Mouse (Mus musculus) fat pad, adult 2 months (tissue): ENCODE data around the gene Fam19a3.
"Not testable (repeated sequence)": the region's sequence is repeated elsewhere in the genome, so short reads cannot be mapped to it uniquely, and the experiment has no call there.

Experiments used
- DNase-seq: peaks from one replicate; pipeline ENCODE4 v3.0.0-alpha.2; 2011; ENCODE audit warnings: low read depth, low spot score; ENCODE audit errors: extremely low read depth

Fam19a3 gene

DNA sequence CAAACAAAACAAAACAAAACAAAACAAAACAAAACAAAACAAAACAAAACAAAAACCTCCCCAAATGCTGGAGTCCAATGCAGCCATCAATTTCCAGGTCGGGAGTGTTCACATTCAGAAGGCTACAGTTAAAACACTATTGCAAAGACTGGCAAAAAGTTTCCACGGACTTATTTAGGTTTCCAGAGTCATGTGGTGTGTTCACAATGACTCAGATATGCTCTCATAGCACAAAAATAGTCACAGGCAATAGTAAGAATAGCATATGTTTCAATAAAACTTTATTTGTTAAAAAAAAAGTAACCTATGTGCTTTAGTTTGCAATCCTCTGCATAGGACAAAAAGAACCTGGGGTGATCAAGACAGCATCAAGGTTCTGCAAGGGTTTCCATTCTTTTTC is 14.5 kb downstream of the Fam19a3 start:
- DNase-seq = no peak

DNA sequence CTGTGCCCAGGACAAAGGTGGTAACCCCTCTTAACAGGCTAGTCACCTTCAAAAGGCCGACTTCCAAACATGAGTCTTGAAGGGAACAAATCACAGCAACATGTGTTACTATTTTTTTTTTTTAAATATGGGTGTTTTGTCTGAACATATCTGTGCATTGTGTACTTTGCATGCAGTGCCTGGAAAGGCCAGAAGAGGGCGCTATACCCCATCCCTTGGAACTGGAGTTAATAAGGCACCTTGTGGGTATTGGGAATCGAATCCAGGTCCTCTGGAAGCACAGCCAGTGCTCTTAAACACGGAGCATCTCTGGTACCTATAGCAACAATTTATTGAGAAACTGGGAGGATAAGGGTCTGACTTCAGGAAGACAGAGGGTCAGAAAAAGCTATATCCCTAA is 16.6 kb downstream of the Fam19a3 start:
- DNase-seq = no peak

DNA sequence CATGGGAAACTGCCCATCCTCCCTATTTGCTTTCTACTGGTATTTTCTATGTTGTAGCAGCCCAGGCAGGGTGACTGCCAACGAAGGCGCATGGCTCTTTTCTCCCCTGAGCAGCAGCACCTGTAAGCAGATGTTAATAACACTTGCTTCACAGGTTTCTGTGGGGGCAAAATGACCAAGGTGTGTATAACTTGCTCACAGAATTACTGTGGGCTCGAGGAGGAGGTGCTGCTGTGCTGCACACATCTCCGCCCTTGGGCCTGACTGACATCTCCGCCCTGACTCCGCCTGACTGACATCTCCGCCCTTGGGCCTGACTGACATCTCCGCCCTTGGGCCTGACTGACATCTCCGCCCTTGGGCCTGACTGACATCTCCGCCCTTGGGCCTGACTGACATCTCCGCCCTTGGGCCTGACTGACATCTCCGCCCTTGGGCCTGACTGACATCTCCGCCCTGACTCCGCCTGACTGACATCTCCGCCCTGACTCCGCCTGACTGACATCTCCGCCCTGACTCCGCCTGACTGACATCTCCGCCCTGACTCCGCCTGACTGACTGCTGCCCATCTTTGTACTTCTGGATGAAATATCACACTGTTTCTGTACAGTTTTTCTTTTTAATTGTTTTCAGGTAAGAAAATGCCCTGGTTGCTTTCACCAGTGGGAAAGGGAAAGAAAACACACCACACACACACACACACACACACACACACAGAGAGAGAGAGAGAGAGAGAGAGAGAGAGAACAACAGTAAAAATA is 19.4 kb downstream of the Fam19a3 start:
- DNase-seq = not testable (repeated sequence)

DNA sequence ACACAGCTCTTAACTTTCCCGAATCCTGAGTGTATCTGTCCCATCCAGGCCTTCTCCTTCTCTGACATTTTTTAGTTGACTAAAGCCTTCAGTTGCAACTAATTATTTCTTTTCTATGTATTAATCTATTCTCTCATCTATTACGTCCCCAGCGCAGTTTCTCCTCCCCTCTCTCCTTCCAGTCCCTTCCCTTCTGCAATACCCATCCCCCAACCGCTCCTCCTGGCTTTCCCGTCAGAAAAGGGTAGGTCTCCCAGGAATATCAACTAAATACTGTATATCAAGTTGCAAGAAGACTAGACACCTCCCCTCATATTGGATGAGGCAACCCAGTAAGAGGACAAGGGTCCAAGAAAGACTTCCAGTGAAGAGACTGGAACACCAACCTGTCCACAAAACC is 22.8 kb downstream of the Fam19a3 start:
- DNase-seq = no peak

DNA sequence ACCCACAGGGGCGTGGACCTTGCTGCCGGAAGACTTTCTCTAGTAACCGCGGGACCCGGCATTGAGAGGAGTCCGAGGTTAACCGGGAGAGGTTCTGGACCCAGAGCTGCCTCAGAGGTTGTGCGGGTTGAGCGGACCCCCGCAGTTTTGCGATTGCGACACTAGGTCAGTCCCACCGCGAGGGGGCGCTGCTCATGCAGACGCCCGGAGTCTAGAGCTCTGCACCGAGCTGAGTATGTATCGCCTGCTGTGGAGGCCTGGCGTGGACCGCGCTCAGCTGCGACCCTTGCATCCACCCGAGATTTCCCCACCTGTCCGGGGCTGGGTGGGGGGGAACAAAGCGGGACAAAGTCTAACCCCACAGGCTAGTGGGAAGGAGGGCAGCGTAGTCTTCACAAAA is 23.2 kb downstream of the Fam19a3 start:
- DNase-seq = no peak

DNA sequence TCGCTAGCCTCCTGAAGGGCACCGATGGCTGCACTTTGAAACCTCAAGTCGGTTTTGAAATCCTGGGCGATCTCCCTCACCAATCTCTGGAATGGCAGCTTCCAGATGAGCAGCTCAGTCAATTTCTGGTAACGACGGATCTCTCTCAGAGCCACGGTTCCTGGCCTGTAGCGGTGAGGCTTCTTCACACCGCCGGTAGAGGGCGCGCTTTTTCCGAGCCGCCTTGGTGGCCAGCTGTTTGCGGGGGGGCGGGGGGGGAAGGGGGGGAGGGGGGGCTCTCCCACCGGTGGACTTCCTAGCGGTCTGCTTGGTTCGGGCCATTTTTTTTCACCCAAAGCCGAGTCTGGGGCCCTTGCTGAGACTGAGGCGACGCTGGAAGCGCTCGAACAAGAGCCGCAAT is 28.8 kb downstream of the Fam19a3 start:
- DNase-seq = not testable (repeated sequence)

DNA sequence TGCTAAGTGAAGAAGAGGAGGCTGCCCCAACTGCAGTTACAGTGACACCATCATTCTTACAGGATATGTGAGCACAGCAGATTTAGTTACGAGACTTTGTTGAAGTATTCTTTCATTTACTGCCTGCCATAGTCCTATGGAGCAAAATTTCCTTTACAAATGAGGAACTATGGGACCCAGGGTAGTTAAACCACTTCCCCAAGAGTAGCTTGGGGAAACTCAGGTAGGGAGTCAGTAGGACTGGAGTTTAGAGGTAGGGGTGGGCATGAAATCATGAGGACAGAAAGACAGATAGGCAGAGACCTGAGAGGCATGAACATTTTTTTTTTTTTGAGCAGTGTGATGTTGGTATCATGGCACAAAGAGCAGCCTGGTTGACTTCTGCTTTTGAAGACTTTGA is 37.8 kb downstream of the Fam19a3 start:
- no peak for DNase-seq

DNA sequence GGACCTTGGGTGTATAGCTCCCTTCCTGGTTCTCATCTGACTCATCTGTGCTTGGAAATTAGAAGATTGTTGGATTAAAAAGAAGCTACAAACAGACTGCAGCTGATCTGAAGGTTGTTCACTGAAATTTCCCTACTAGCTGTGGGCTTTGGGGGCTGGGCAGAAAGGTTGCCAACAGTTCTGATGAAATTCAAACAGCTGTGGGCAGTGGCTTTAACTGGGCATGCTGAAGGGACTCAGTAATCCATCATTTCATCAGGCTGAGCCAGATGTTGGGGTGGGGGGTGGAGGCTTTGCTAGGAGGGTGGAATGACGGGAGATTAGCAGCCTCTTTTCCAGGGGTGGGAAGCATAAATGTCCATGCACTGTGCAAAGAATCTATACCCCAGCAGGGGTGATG is 38.5 kb downstream of the Fam19a3 start:
- no peak for DNase-seq

DNA sequence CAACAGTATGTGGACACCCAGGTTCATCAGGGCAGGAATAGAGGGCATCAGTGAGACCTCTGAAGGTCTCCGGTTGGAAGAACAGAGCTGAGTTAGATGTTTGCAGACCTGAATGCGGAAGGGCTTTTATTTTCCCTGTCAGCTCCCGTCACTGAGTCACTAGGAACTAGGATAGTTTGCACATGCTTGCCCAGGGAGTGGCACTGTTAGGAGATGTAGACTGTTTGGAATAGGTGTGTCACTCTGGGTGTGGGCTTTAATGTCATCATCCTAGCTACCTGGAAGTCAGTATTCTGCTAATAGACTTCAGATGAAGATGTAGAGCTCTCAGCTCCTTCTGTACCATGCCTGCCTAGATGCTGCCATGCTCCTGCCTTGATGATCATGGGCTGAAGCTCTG is 39.7 kb downstream of the Fam19a3 start:
- DNase-seq = no peak

DNA sequence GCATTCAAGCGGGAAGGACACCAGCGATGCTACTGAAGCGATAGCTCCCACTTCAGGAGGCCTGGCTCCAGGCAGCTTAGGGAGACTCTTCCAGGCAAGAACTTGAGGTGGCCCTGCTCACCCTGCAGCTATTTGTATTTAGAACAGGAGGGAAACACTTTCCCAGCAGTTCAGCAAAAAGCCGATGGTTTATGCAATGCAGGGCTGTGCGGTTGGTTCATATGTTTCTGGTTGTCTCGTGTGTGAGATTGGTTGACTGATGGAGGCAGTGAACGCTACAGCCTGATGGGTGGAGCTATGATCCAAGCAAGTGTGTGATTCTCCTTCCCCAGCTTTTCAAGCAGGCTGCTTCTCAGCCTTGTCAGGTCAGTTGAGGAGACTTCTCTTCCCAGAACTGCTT is 47.0 kb downstream of the Fam19a3 start:
- no peak for DNase-seq

DNA sequence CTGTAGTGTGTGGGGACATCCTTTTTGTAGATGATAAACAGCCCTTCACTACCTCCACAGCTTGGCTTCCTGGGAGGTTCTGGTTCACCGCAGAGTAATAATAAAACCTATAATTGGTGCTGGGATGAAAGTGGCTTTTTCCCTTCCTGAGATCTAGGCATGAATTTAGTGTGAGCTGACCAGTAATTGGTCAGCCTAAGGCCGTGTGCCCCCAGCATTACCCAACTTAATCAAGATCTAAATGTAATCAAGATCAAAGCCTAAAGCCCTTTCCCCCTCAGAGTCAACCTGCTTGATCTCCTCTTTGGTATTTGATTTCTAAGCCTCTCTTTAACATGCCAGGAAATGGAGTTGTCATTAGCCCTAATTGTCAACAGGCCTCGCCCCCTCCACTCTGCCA is 48.7 kb downstream of the Fam19a3 start:
- DNase-seq = no peak

DNA sequence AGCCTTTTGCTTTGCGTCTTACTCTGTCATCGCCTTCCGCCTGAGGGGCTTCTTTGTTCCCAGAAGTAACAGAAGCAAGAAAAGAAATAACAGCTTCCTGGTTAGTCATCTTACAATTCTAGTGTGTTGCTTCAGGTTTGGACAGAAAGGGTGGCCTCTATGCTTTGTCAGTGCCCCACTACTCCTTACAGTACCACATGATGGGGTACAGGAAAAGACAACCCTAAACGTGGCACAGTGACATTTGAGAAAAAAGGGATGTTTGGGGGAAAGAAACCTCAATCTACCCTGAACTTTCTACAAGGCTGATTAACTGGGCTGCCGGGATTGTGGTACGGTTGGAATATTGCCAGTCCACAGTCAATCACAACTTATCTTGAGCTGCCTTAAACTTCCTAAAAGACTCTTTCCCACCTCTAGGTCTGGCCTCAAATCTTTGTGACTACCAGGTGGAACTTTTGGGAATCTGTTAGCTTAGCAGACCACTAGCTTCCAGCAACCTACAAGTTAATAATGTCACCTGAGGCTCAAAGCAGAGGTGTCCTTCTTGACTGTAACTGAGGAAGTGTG is 52.3 kb downstream of the Fam19a3 start:
- DNase-seq = no peak
